Mouse (Mus musculus): ENCODE measurements at regions not wholly inside any gene's neighbourhood (a gene's known extent, or its start where the extent isn't known, plus 50 kb on each side); places are given as distances from the start of the nearest gene placed in this dataset.

GRCm38 (mm10) chr13:39894159-39894558 lies 467.1 kb downstream of the Ofcc1 start:
- TF ChIP-seq CTCF (IDR thresholded peaks at IDR 0.05; ENCODE audit: borderline replicate concordance, extremely low read depth, insufficient read depth, insufficient read length) (peak; percentile 27; the same call in 1 of the 2 replicates), POLR2A (IDR thresholded peaks at IDR 0.05; ENCODE audit: borderline replicate concordance, extremely low read depth, insufficient read depth, insufficient read length, poor library complexity, severe bottlenecking) (no peak)
